Mouse (Mus musculus): ENCODE results near the gene Sfxn5.

DNA sequence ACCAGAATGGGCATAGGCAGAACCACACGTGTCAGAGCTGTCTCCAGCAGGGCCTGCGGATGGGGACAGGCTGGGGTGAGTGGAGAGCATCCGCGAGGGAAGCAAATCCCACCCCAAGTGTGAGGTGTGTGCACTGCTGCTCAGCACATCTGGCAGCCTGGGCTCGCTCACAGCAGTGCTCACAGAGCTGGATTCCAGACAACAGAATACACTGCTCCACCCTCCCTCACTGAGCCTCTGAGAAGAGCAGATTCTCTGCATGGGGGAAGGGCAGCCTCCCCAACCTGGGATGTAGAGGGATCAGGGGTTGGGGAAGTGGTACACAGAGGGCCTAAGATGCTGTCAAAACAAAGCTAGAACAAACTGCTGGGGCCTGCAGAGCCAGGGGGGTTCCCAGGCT, 98.4 kb downstream of the Sfxn5 start:
- TF ChIP-seq CTCF (IDR thresholded peaks at IDR 0.05; ENCODE audit: extremely low read depth, insufficient read depth, insufficient read length, insufficient replicate concordance) (no peak), POLR2A (IDR thresholded peaks at IDR 0.05; ENCODE audit: low read depth, low read length) (no peak)

All from spleen, adult 2 months (tissue).